Mouse (Mus musculus) CH12.LX (cell line): ENCODE results near the gene Cldn19.

Experiments used
- CTCF ChIP-seq, 2 experiments: IDR thresholded peaks in 1 of 2; conservative IDR thresholded peaks in 1 of 2; 2 replicates each; pipeline ENCODE4 v1.5.1; 2011 to 2012; ENCODE audit warnings: low read depth in 2 of 2, low read length in 2 of 2, improper control_type of control experiment in 1 of 2, inconsistent platforms in 1 of 2, mild to moderate bottlenecking in 1 of 2, moderate library complexity in 1 of 2
- ELF1 ChIP-seq: IDR thresholded peaks from 2 replicates; pipeline ENCODE4 v1.6.1; 2014; ENCODE audit warnings: low read depth, mild to moderate bottlenecking, inconsistent platforms, low read length, improper control_type of control experiment
- JUND ChIP-seq: conservative IDR thresholded peaks from 2 replicates; pipeline ENCODE4 v1.6.1; 2011; ENCODE audit warnings: low read depth, low read length, improper control_type of control experiment
- MEF2A ChIP-seq: IDR thresholded peaks from 2 replicates; pipeline ENCODE4 v1.6.1; 2014; ENCODE audit warnings: low read depth, mild to moderate bottlenecking, inconsistent platforms, low read length, improper control_type of control experiment, borderline replicate concordance
- POLR2A ChIP-seq: IDR thresholded peaks from 2 replicates; pipeline ENCODE4 v1.6.1; 2011; ENCODE audit warnings: low read depth, mild to moderate bottlenecking, improper control_type of control experiment, low read length
- RAD21 ChIP-seq: IDR thresholded peaks from 2 replicates; pipeline ENCODE4 v1.6.1; 2011; ENCODE audit warnings: low read depth, mild to moderate bottlenecking, low read length, improper control_type of control experiment, moderate library complexity
- TCF12 ChIP-seq: IDR thresholded peaks from 2 replicates; pipeline ENCODE4 v1.6.1; 2014; ENCODE audit warnings: low read depth, mild to moderate bottlenecking, inconsistent platforms, low read length, improper control_type of control experiment
- ZNF384 ChIP-seq: IDR thresholded peaks from 2 replicates; pipeline ENCODE4 v1.6.1; 2012; ENCODE audit warnings: low read depth, low read length, improper control_type of control experiment, inconsistent platforms

- TF ChIP-seq ELF1 (no peak), CTCF (conservative IDR thresholded peaks at IDR 0.05 in 1 of 2, IDR thresholded peaks at IDR 0.05 in 1 of 2; ENCODE audit: low read depth in 2 of 2, low read length in 2 of 2) (no peak), JUND (no peak), TCF12 (no peak), RAD21 (no peak), MEF2A (no peak), ZNF384 (no peak), POLR2A (no peak)
These were observed 28.5 kb upstream of the Cldn19 start for GRCm38 (mm10) chr4:119226751-119227150.
